Mouse (Mus musculus) urinary bladder, postnatal 4 days (tissue): ENCODE data around the gene Anapc2.
"Not testable (repeated sequence)": the region's sequence is repeated elsewhere in the genome, so short reads cannot be mapped to it uniquely, and the experiment has no call there.

ENCODE experiments used
- DNase-seq, 2 experiments: peaks; one replicate each; pipeline ENCODE4 v3.0.0; 2021 to 2022; ENCODE audit warnings: low spot score in 2 of 2

Anapc2 gene

GRCm38 (mm10) chr2:25240723-25241437 is 31.4 kb upstream of the Anapc2 start:
- peak; percentile 61 to 69 for DNase-seq

- no peak for DNase-seq
These were observed 30.9 kb upstream of the Anapc2 start for GRCm38 (mm10) chr2:25241438-25241775.

- no peak for DNase-seq
These were observed 30.2 kb upstream of the Anapc2 start, which contains the start of the genes Rnf208 and Cysrt1 for GRCm38 (mm10) chr2:25242101-25242506. Gene Rnf208 (plus strand): TSS chr2:25242255. Gene Cysrt1 (minus strand): TSS chr2:25242452.

- no peak for DNase-seq
These were observed 28.9 kb upstream of the Anapc2 start for GRCm38 (mm10) chr2:25243342-25243741.

- no peak for DNase-seq
These were observed 28.1 kb upstream of the Anapc2 start for GRCm38 (mm10) chr2:25244144-25244543.

- DNase-seq = no peak
These were observed 25.9 kb upstream of the Anapc2 start, which contains the start of gene AL732309.1 for GRCm38 (mm10) chr2:25246183-25247072. Gene AL732309.1 (minus strand): TSS chr2:25246863.

- no peak for DNase-seq
These were observed 19.9 kb upstream of the Anapc2 start for GRCm38 (mm10) chr2:25252331-25252730.

GRCm38 (mm10) chr2:25255284-25255779 is 16.9 kb upstream of the Anapc2 start, which contains the start of gene Tmem203:
Gene Tmem203 (plus strand): TSS chr2:25255439.
- peak; percentile 78 to 86 for DNase-seq

- DNase-seq = not testable (repeated sequence)
These were observed 15.7 kb upstream of the Anapc2 start for GRCm38 (mm10) chr2:25256443-25257109.

- DNase-seq = not testable (repeated sequence)
These were observed 15.0 kb upstream of the Anapc2 start for GRCm38 (mm10) chr2:25257250-25257649.

- no peak for DNase-seq
These were observed 13.4 kb upstream of the Anapc2 start for GRCm38 (mm10) chr2:25258887-25259286.

GRCm38 (mm10) chr2:25261870-25262269 is 10.4 kb upstream of the Anapc2 start:
- DNase-seq = no peak

GRCm38 (mm10) chr2:25262291-25262767 is 9.9 kb upstream of the Anapc2 start, which contains the start of gene Tprn:
Gene Tprn (plus strand): TSS chr2:25262618.
- DNase-seq = peak; percentile 89 to 93

GRCm38 (mm10) chr2:25262795-25263622 is 9.3 kb upstream of the Anapc2 start:
- no peak for DNase-seq

GRCm38 (mm10) chr2:25263623-25264285 is 8.5 kb upstream of the Anapc2 start:
- DNase-seq = no peak

- no peak for DNase-seq
These were observed 8.0 kb upstream of the Anapc2 start for GRCm38 (mm10) chr2:25264286-25264660.

GRCm38 (mm10) chr2:25264851-25265250 is 7.4 kb upstream of the Anapc2 start:
- DNase-seq = no peak

GRCm38 (mm10) chr2:25265897-25266656 is 6.2 kb upstream of the Anapc2 start:
- no peak for DNase-seq

- DNase-seq = no peak
These were observed 5.6 kb upstream of the Anapc2 start for GRCm38 (mm10) chr2:25266720-25267119.
